Mouse (Mus musculus) thymus, adult 2 months (tissue): ENCODE results near the gene Stx6. TPM values are rescaled to one million over a fixed set of nuclear protein-coding genes. Genes with fewer than 3 reads are reported as not detected.

ENCODE experiments used
- DNase-seq: peaks from one replicate; pipeline ENCODE4 v3.0.0; 2021
- H3K27ac ChIP-seq: fragments of 200-500 bp; 2 replicates; pipeline ENCODE4 v1.5.1; 2012; ENCODE audit warnings: low read length, control low read depth; ENCODE audit not compliant: control insufficient read depth, insufficient read depth
- H3K27me3 ChIP-seq: fragments of 200-500 bp; 2 replicates; pipeline ENCODE4 v1.6.1; 2012; ENCODE audit warnings: mild to moderate bottlenecking, low read length, moderate library complexity, mixed read lengths; ENCODE audit not compliant: control insufficient read depth, insufficient read depth
- H3K36me3 ChIP-seq: fragments of 200-500 bp; 2 replicates; pipeline ENCODE4 v1.6.1; 2012; ENCODE audit warnings: mild to moderate bottlenecking, low read length, moderate library complexity; ENCODE audit not compliant: control insufficient read depth, insufficient read depth
- H3K4me1 ChIP-seq: fragments of 200-500 bp; replicated peaks from 2 replicates; pipeline ENCODE4 v1.6.1; 2012; ENCODE audit warnings: low read length; ENCODE audit not compliant: control insufficient read depth, insufficient read depth
- H3K4me3 ChIP-seq: fragments of 200-500 bp; 2 replicates; pipeline ENCODE4 v1.5.1; 2012; ENCODE audit warnings: mild to moderate bottlenecking, low read length, control low read depth, moderate library complexity; ENCODE audit not compliant: control insufficient read depth, insufficient read depth
- CTCF ChIP-seq: fragments of 200-500 bp; IDR thresholded peaks from 2 replicates; pipeline ENCODE4 v1.5.1; 2012; ENCODE audit warnings: mild to moderate bottlenecking, control low read depth, low read length, moderate library complexity, borderline replicate concordance; ENCODE audit not compliant: control insufficient read depth, poor library complexity, insufficient read depth; ENCODE audit errors: extremely low read depth
- POLR2A ChIP-seq: fragments of 200-500 bp; IDR thresholded peaks from 2 replicates; pipeline ENCODE4 v1.6.1; 2012; ENCODE audit warnings: mild to moderate bottlenecking, low read length, control low read depth, moderate library complexity; ENCODE audit not compliant: control insufficient read depth, poor library complexity, insufficient read depth; ENCODE audit errors: extremely low read depth
- WGBS: fragments of 180-500 bp; shearing (Covaris S2); methylation state at CpG from one replicate; pipeline ENCODE4 v1.1.7; 2018; 5-methylcytosine and 5-hydroxymethylcytosine counted together
- polyA plus RNA-seq: library from polyadenylated mRNA; depleted of rRNA; stranded (reverse); fragments of >200 nt; gene quantifications from 2 replicates; pipeline ENCODE4 v1.2.3, GENCODE M21; 2012; rRNA removed

Gene Stx6
- polyA plus RNA-seq, 1 experiment = 232 TPM

DNA sequence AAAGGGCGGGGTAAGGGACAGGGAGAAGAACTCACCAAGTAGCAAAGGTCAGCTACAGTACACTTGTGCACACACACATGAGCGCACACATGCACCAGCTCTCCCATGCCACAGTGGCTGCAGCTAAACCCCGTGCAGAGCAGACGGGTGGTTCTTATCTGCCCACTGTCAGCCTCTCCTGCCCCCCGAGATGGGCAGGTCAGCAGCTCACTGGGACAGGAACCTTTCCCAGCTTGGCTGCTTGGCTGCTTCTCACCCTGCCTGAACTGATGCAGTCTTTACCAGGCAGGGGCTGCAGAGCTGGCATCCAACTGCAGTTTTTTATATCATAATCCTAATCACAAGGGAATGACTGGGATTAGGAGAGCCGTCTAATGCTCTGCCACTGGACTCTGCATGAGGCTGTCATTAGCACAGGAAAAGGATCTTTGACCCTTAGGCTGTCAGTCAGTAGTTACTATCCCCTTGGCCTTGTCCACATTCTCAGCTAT is 94.2 kb downstream of the Stx6 start:
- Histone ChIP-seq H3K4me1 (no peaks in the 10 kb centered on the region; the same call in 1 of the 2 replicates), H3K27ac (no peak overlapping the region), H3K36me3 (no peaks in the 10 kb centered on the region), H3K4me3 (no peak overlapping the region), H3K27me3 (no peaks in the 10 kb centered on the region; the same call in 1 of the 2 replicates)
- no peak for TF ChIP-seq POLR2A
- TF ChIP-seq CTCF = no peak
- 72% methylated on average over 6 of the region's 6 CpGs for WGBS
- DNase-seq = no peak

DNA sequence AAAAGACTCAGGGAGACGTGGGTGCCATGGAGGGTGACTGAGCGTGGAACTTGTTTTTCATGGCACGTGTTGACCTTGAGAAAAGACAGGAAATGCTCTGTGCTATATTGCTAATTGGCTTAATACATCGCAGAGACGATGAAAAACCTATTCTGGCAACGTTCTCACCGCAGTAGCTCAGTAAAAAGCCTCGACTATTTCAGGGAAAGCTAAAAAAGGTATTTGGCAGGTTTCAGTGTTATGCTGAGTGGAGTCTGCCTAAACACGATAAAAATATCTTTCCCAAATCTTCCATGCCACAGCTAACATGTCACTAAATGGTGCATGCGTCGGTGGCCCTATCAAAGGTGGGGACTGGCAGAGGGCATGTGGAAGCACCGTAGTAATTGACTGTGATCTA is 94.6 kb downstream of the Stx6 start:
- Histone ChIP-seq H3K4me3 (no peak overlapping the region), H3K27ac (no peak overlapping the region), H3K27me3 (no peaks in the 10 kb centered on the region), H3K36me3 (no peaks in the 10 kb centered on the region), H3K4me1 (no peaks in the 10 kb centered on the region; the same call in 1 of the 2 replicates)
- 82% methylated on average over 12 of the region's 12 CpGs for whole genome bisulfite sequencing
- no peak for DNase-seq
- no peak for TF ChIP-seq CTCF
- TF ChIP-seq POLR2A = no peak

DNA sequence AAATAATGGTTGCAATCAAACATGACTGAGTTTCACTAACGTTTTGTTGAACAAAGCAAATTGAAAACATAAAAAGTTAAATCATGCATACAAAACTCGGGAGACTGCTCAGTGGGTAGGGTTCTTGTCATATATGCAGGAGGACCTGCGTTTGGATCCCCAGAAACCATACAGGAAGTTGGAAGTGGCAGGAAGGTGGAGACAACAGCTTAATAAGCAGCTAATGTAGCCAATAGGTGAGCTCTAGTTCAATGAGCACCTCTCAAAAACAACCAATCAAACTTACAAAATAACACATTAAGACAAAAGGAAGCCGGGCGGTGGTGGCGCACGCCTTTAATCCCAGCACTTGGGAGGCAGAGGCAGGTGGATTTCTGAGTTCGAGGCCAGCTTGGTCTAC is 95.8 kb downstream of the Stx6 start:
- H3K27me3 ChIP-seq = no peaks in the 10 kb centered on the region
- H3K4me3 ChIP-seq = no peak overlapping the region
- no peak for DNase-seq
- H3K4me1 ChIP-seq = no peaks in the 10 kb centered on the region; the same call in 1 of the 2 replicates
- no peaks in the 10 kb centered on the region for H3K36me3 ChIP-seq
- 88% methylated on average over 8 of the region's 8 CpGs for WGBS
- no peak overlapping the region for H3K27ac ChIP-seq
- TF ChIP-seq POLR2A = no peak
- no peak for TF ChIP-seq CTCF

Other genes with a start within 250 kb of the Stx6 start
- gene Ier5, start 59.1 kb upstream of the Stx6 start, polyA plus RNA-seq = 37.2 and 44.0 TPM in 2 replicates
- gene Mr1, start 11.9 kb upstream of the Stx6 start, polyA plus RNA-seq = 33.5 and 37.9 TPM in 2 replicates
- gene BC034090, start 85.7 kb downstream of the Stx6 start, polyA plus RNA-seq = 7.6 and 13.1 TPM in 2 replicates